25 mouse cellular contexts compared by ENCODE assay signal in the genomic region with DNA sequence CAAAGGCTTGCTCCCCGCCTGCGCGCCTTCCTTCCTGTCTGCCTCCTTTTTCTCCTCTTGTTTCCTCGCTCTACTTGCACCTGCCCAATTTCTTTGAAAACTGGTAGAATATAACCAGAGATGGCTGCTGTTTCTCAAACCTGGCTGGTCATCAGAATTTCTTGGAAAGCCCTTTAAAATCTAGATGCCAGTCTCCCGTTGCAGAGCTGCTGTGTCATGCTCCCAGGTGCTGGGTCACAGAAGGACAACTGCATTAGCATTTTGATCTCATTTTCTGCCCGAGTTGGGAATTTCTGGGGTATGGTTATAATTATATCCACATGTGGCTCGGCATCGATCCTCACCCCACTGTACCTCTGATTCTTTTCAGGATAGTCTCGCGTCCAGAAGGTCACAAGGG. TPM values are rescaled to one million over a fixed set of nuclear protein-coding genes. Genes with fewer than 3 reads are reported as not detected.
A peak's percentile ranks its signal among the peaks of the same experiment; 100 is the strongest.
DNase-seq lines count a peak whose midpoint lies in the region; ATAC-seq and TF ChIP-seq lines count a peak whose summit lies in the region.
"Had no signal": no experiment of that assay in that cellular context is flagged by ENCODE, and none has a peak within 500 bp of the region (broad histone marks: within the 10 kb centered on the region; RNA-seq: fewer than 3 reads in every experiment).

No protein-coding gene starts in this region.

- H3K27ac ChIP-seq in ES-E14 (ENCODE audit: insufficient read depth, low read depth, low read length, poor library complexity, severe bottlenecking): no peak overlapping the region
- no peak overlapping the region for H3K27ac ChIP-seq in embryonic facial prominence, embryonic 12.5 days
- H3K27ac ChIP-seq: embryonic facial prominence, embryonic 15.5 days; hindbrain, embryonic 10.5 days; hindbrain, embryonic 13.5 days; intestine, embryonic 15.5 days had no signal

- no peak overlapping the region for H3K4me3 ChIP-seq in ES-E14 (ENCODE audit: insufficient read depth in 1 of 2, low read depth in 1 of 2, low read length in 2 of 2, poor library complexity in 1 of 2, severe bottlenecking in 1 of 2)
- H3K4me3 ChIP-seq in embryonic facial prominence, embryonic 12.5 days: no peak overlapping the region
- H3K4me3 ChIP-seq: embryonic facial prominence, embryonic 15.5 days; hindbrain, embryonic 10.5 days; hindbrain, embryonic 13.5 days; intestine, embryonic 15.5 days had no signal

- peak; percentile 86 for DNase-seq in heart, adult 11 months
- no peak for DNase-seq in heart, postnatal 10 days
- DNase-seq in ES-E14 (ENCODE audit: low read depth, low spot score): no peak
- DNase-seq in NIH3T3 (ENCODE audit: low read depth): peak; percentile 11
- no peak for DNase-seq in layer of hippocampus, postnatal 36 days
- DNase-seq: adrenal gland, postnatal 10 days; adrenal gland, postnatal 36 days; cerebellum, adult 2 months; cerebellum, adult 9-11 months; cerebellum, postnatal 36 days; forebrain, postnatal 0 days; gastrocnemius, postnatal 10 days; gastrocnemius, postnatal 36 days; heart, postnatal 36 days; kidney, adult 11 months had no signal

- 38% methylated on average over 10 of the region's 10 CpGs for WGBS in embryonic facial prominence, embryonic 12.5 days

- intact Hi-C loops in heart, postnatal 10 days (cut with DNase I): loop anchor here (5.0 kb wide), 1 partner anchor 46 kb away; no protein-coding TSS in a partner anchor

- H3K9ac ChIP-seq in ES-E14 (ENCODE audit: insufficient read depth, low read depth, low read length, poor library complexity, severe bottlenecking): no peak overlapping the region
- H3K9ac ChIP-seq in embryonic facial prominence, embryonic 12.5 days: no peak overlapping the region
- H3K9ac ChIP-seq: embryonic facial prominence, embryonic 15.5 days; forebrain, postnatal 0 days; hindbrain, embryonic 13.5 days; intestine, embryonic 15.5 days had no signal

- no peak for ATAC-seq in embryonic facial prominence, embryonic 12.5 days (ENCODE audit: insufficient number of reproducible peaks, insufficient read depth, low FRiP score, low TSS enrichment)
- ATAC-seq: CD4-positive, CD25-positive, alpha-beta regulatory T cell, adult 4 months; forebrain, embryonic 14.5 days; forebrain, postnatal 0 days; hindbrain, embryonic 16.5 days; intestine, embryonic 15.5 days; Patski had no signal

- H3K27me3 ChIP-seq in embryonic facial prominence, embryonic 12.5 days: no peaks in the 10 kb centered on the region
- H3K27me3 ChIP-seq: embryonic facial prominence, embryonic 15.5 days; hindbrain, embryonic 13.5 days; intestine, embryonic 15.5 days; Patski had no signal

- in situ Hi-C loops in ES-E14 (cut with MboI; ENCODE audit: low sequenced_read_pairs in 2 of 2, unreplicated experiment in 2 of 2): no loop called here

- H3K9me3 ChIP-seq in ES-E14 (ENCODE audit: control insufficient read depth, insufficient read depth, low read depth, low read length): no peaks in the 10 kb centered on the region
- H3K9me3 ChIP-seq in embryonic facial prominence, embryonic 12.5 days: no peaks in the 10 kb centered on the region
- H3K9me3 ChIP-seq: embryonic facial prominence, embryonic 15.5 days; hindbrain, embryonic 10.5 days; hindbrain, embryonic 13.5 days; intestine, embryonic 15.5 days had no signal

- peaks cover 17 to 26% of the 10 kb centered on the region in 2 experiments for H3K4me1 ChIP-seq in ES-E14 (ENCODE audit: control insufficient read depth in 2 of 2, insufficient read depth in 2 of 2, low read length in 2 of 2, poor library complexity in 1 of 2)
- peaks cover 10% of the 10 kb centered on the region for H3K4me1 ChIP-seq in embryonic facial prominence, embryonic 12.5 days
- H3K4me1 ChIP-seq: embryonic facial prominence, embryonic 15.5 days; intestine, embryonic 15.5 days had no signal

- H3K4me2 ChIP-seq in embryonic facial prominence, embryonic 12.5 days (replicated peaks): 0 out of 2 replicates have a peak overlapping the region, but pooled peaks have one; percentile 2
- H3K4me2 ChIP-seq: embryonic facial prominence, embryonic 15.5 days; heart, embryonic 11.5 days; hindbrain, embryonic 13.5 days; intestine, embryonic 15.5 days had no signal

- H3K36me3 ChIP-seq in ES-E14 (ENCODE audit: control insufficient read depth, insufficient read depth, low read length, poor library complexity, severe bottlenecking): no peaks in the 10 kb centered on the region
- H3K36me3 ChIP-seq in embryonic facial prominence, embryonic 12.5 days: no peaks in the 10 kb centered on the region
- H3K36me3 ChIP-seq: embryonic facial prominence, embryonic 15.5 days; hindbrain, embryonic 10.5 days; hindbrain, embryonic 13.5 days; intestine, embryonic 15.5 days had no signal

TF ChIP-seq in ES-E14, 5 proteins besides CTCF, POLR2A, EP300 and RAD21:
- no peak for TF ChIP-seq CHD2 (IDR thresholded peaks at IDR 0.05; ENCODE audit: low read depth, low read length)
- TF ChIP-seq MAFK (IDR thresholded peaks at IDR 0.05; ENCODE audit: insufficient read depth, low read depth, low read length): peak; percentile 53; the same call in 1 of the 2 replicates

RNA-seq across cellular contexts. Expression of gene Mkln1, which starts 30.6 kb away (rescaled TPM):
- 100 to 1,000 TPM; 194 to 206 TPM for total RNA-seq in heart, postnatal 10 days (2021)
- 50.5 and 78.0 TPM in 2 replicates for total RNA-seq in ES-E14 (2012; rRNA removed)
- polyA plus RNA-seq in embryonic facial prominence, embryonic 12.5 days (2016; fragmentation: Nextera tagmentation; extraction: Ambion mirVana): 186 and 199 TPM in 2 replicates
- 100 to 1,000 TPM; 162 to 166 TPM for total RNA-seq in layer of hippocampus, postnatal 36 days (2021)

Comparison
In these comparisons a context has a peak if more than half of its experiments do, and no peak if none do; other contexts are left out.
1. DNase-seq: peak in heart, adult 11 months (single experiment) and NIH3T3 (single experiment); none in heart, postnatal 10 days (0 of 2), ES-E14 (single experiment) and layer of hippocampus, postnatal 36 days (0 of 2).